Mouse (Mus musculus): Measurements from ENCODE around the gene Robo1. TPM values are rescaled to one million over a fixed set of nuclear protein-coding genes. Genes with fewer than 3 reads are reported as not detected.

Gene Robo1
- polyA plus RNA-seq, 1 experiment from 2014 or later = 41.4 TPM

GRCm38 (mm10) chr16:72633846-72634245 lies 325.7 kb downstream of the Robo1 start:
- no peak overlapping the region for H3K4me2 ChIP-seq (ENCODE audit: low read depth, low read length, severe bottlenecking)
- H3K27ac ChIP-seq (ENCODE audit: low read depth, low read length) = no peak overlapping the region
- ATAC-seq (replicated peaks; ENCODE audit: low FRiP score) (no peak), DNase-seq (ENCODE audit: low spot score) (no peak)
- no peaks in the 10 kb centered on the region for H3K36me3 ChIP-seq (ENCODE audit: control insufficient read depth, insufficient read depth, low read length)
- H3K4me1 ChIP-seq (replicated peaks; ENCODE audit: control insufficient read depth, insufficient read depth, low read length) = no peaks in the 10 kb centered on the region
- H3K4me3 ChIP-seq (ENCODE audit: low read depth, low read length) = no peak overlapping the region
- no peaks in the 10 kb centered on the region for H3K27me3 ChIP-seq (ENCODE audit: control insufficient read depth, insufficient read depth, low read length)
- 69% methylated on average over 7 of the region's 7 CpGs for WGBS
- H3K9ac ChIP-seq (ENCODE audit: low read length) = no peak overlapping the region
- no peaks in the 10 kb centered on the region for H3K9me3 ChIP-seq (ENCODE audit: control insufficient read depth, low read length)

GRCm38 (mm10) chr16:72639332-72639940 lies 331.3 kb downstream of the Robo1 start:
- WGBS = 84% methylated on average over 8 of the region's 8 CpGs

GRCm38 (mm10) chr16:72640932-72641811 lies 333.1 kb downstream of the Robo1 start:
- no peak for ATAC-seq (replicated peaks; ENCODE audit: low FRiP score)
- DNase-seq (ENCODE audit: low spot score) = no peak
- H3K9ac ChIP-seq (ENCODE audit: low read length) = no peak overlapping the region
- no peaks in the 10 kb centered on the region for H3K36me3 ChIP-seq (ENCODE audit: control insufficient read depth, insufficient read depth, low read length)
- 71% methylated on average over 9 of the region's 9 CpGs for WGBS
- H3K4me3 ChIP-seq (ENCODE audit: low read depth, low read length) = no peak overlapping the region
- H3K4me2 ChIP-seq (ENCODE audit: low read depth, low read length, severe bottlenecking) = no peak overlapping the region
- no peaks in the 10 kb centered on the region; the same call in 1 of the 2 replicates for H3K4me1 ChIP-seq (replicated peaks; ENCODE audit: control insufficient read depth, insufficient read depth, low read length)
- no peak overlapping the region for H3K27ac ChIP-seq (ENCODE audit: low read depth, low read length)
- no peaks in the 10 kb centered on the region for H3K9me3 ChIP-seq (ENCODE audit: control insufficient read depth, low read length)
- no peaks in the 10 kb centered on the region for H3K27me3 ChIP-seq (ENCODE audit: control insufficient read depth, insufficient read depth, low read length)

More at GRCm38 (mm10) chr16:72639332-72639940, 331.3 kb downstream of the Robo1 start:
- ATAC-seq (replicated peaks; ENCODE audit: low FRiP score) (no peak), DNase-seq (ENCODE audit: low spot score) (no peak)
- Histone ChIP-seq H3K36me3 (ENCODE audit: control insufficient read depth, insufficient read depth, low read length) (no peaks in the 10 kb centered on the region), H3K9me3 (ENCODE audit: control insufficient read depth, low read length) (no peaks in the 10 kb centered on the region), H3K4me2 (ENCODE audit: low read depth, low read length, severe bottlenecking) (no peak overlapping the region), H3K4me1 (replicated peaks; ENCODE audit: control insufficient read depth, insufficient read depth, low read length) (no peaks in the 10 kb centered on the region), H3K27me3 (ENCODE audit: control insufficient read depth, insufficient read depth, low read length) (no peaks in the 10 kb centered on the region), H3K27ac (ENCODE audit: low read depth, low read length) (no peak overlapping the region), H3K4me3 (ENCODE audit: low read depth, low read length) (no peak overlapping the region), H3K9ac (ENCODE audit: low read length) (no peak overlapping the region)

GRCm38 (mm10) chr16:72645890-72646289 lies 337.8 kb downstream of the Robo1 start:
- Histone ChIP-seq H3K36me3 (ENCODE audit: control insufficient read depth, insufficient read depth, low read length) (no peaks in the 10 kb centered on the region), H3K27me3 (ENCODE audit: control insufficient read depth, insufficient read depth, low read length) (no peaks in the 10 kb centered on the region), H3K4me3 (ENCODE audit: low read depth, low read length) (no peak overlapping the region), H3K27ac (ENCODE audit: low read depth, low read length) (no peak overlapping the region), H3K4me1 (replicated peaks; ENCODE audit: control insufficient read depth, insufficient read depth, low read length) (no peaks in the 10 kb centered on the region; the same call in 1 of the 2 replicates), H3K9ac (ENCODE audit: low read length) (no peak overlapping the region), H3K4me2 (ENCODE audit: low read depth, low read length, severe bottlenecking) (0 out of 2 replicates have a peak overlapping the region, but pooled peaks have one; percentile 11), H3K9me3 (ENCODE audit: control insufficient read depth, low read length) (no peaks in the 10 kb centered on the region)
- 49% methylated on average over 8 of the region's 8 CpGs for WGBS
- DNase-seq (ENCODE audit: low spot score) = no peak
- ATAC-seq (replicated peaks; ENCODE audit: low FRiP score) = no peak

GRCm38 (mm10) chr16:72649314-72649713 lies 341.2 kb downstream of the Robo1 start:
- no peak overlapping the region for H3K9ac ChIP-seq (ENCODE audit: low read length)
- peak; percentile 57 for DNase-seq (ENCODE audit: low spot score)
- H3K27me3 ChIP-seq (ENCODE audit: control insufficient read depth, insufficient read depth, low read length) = no peaks in the 10 kb centered on the region
- no peaks in the 10 kb centered on the region for H3K36me3 ChIP-seq (ENCODE audit: control insufficient read depth, insufficient read depth, low read length)
- H3K9me3 ChIP-seq (ENCODE audit: control insufficient read depth, low read length) = no peaks in the 10 kb centered on the region
- no peak overlapping the region for H3K4me2 ChIP-seq (ENCODE audit: low read depth, low read length, severe bottlenecking)
- peak; percentile 60 for ATAC-seq (replicated peaks; ENCODE audit: low FRiP score)
- H3K4me1 ChIP-seq (replicated peaks; ENCODE audit: control insufficient read depth, insufficient read depth, low read length) = no peaks in the 10 kb centered on the region; the same call in 1 of the 2 replicates
- no peak overlapping the region for H3K4me3 ChIP-seq (ENCODE audit: low read depth, low read length)
- WGBS = 43% methylated on average over 4 of the region's 4 CpGs
- no peak overlapping the region for H3K27ac ChIP-seq (ENCODE audit: low read depth, low read length)

- no peaks in the 10 kb centered on the region for H3K9me3 ChIP-seq (ENCODE audit: control insufficient read depth, low read length)
- 86% methylated on average over 9 of the region's 9 CpGs for WGBS
- H3K4me2 ChIP-seq (ENCODE audit: low read depth, low read length, severe bottlenecking) = no peak overlapping the region
- no peaks in the 10 kb centered on the region for H3K36me3 ChIP-seq (ENCODE audit: control insufficient read depth, insufficient read depth, low read length)
- no peak for DNase-seq (ENCODE audit: low spot score)
- no peak overlapping the region for H3K27ac ChIP-seq (ENCODE audit: low read depth, low read length)
- H3K9ac ChIP-seq (ENCODE audit: low read length) = no peak overlapping the region
- H3K27me3 ChIP-seq (ENCODE audit: control insufficient read depth, insufficient read depth, low read length) = no peaks in the 10 kb centered on the region
- no peak for ATAC-seq (replicated peaks; ENCODE audit: low FRiP score)
- no peak overlapping the region for H3K4me3 ChIP-seq (ENCODE audit: low read depth, low read length)
- H3K4me1 ChIP-seq (replicated peaks; ENCODE audit: control insufficient read depth, insufficient read depth, low read length) = no peaks in the 10 kb centered on the region
Measured at GRCm38 (mm10) chr16:72655411-72655810, 347.3 kb downstream of the Robo1 start.

GRCm38 (mm10) chr16:72662837-72663350 lies 354.8 kb downstream of the Robo1 start:
- H3K4me2 ChIP-seq (ENCODE audit: low read depth, low read length, severe bottlenecking) = peak overlapping the region; percentile 97
- DNase-seq (ENCODE audit: low spot score) = peak; percentile 90
- no peaks in the 10 kb centered on the region for H3K9me3 ChIP-seq (ENCODE audit: control insufficient read depth, low read length)
- H3K9ac ChIP-seq (ENCODE audit: low read length) = peak overlapping the region; percentile 81
- H3K36me3 ChIP-seq (ENCODE audit: control insufficient read depth, insufficient read depth, low read length) = no peaks in the 10 kb centered on the region
- no peaks in the 10 kb centered on the region for H3K27me3 ChIP-seq (ENCODE audit: control insufficient read depth, insufficient read depth, low read length)
- peak overlapping the region; percentile 76 for H3K4me3 ChIP-seq (ENCODE audit: low read depth, low read length)
- ATAC-seq (replicated peaks; ENCODE audit: low FRiP score) = peak; percentile 92
- no peaks in the 10 kb centered on the region for H3K4me1 ChIP-seq (replicated peaks; ENCODE audit: control insufficient read depth, insufficient read depth, low read length)
- WGBS = 0% methylated on average over 26 of the region's 26 CpGs
- peak overlapping the region; percentile 74; the same call in 1 of the 2 replicates for H3K27ac ChIP-seq (ENCODE audit: low read depth, low read length)

GRCm38 (mm10) chr16:72663351-72664232 lies 355.5 kb downstream of the Robo1 start:
- Histone ChIP-seq H3K36me3 (ENCODE audit: control insufficient read depth, insufficient read depth, low read length) (no peaks in the 10 kb centered on the region), H3K27me3 (ENCODE audit: control insufficient read depth, insufficient read depth, low read length) (no peaks in the 10 kb centered on the region)
- under 1% methylated on average over 51 of the region's 55 CpGs for WGBS

More at GRCm38 (mm10) chr16:72663351-72664232, 355.5 kb downstream of the Robo1 start:
- peak overlapping the region; percentile 97 for H3K4me2 ChIP-seq (ENCODE audit: low read depth, low read length, severe bottlenecking)
- no peaks in the 10 kb centered on the region for H3K4me1 ChIP-seq (replicated peaks; ENCODE audit: control insufficient read depth, insufficient read depth, low read length)
- H3K9ac ChIP-seq (ENCODE audit: low read length) = peak overlapping the region; percentile 81
- peak overlapping the region; percentile 76 for H3K4me3 ChIP-seq (ENCODE audit: low read depth, low read length)
- peak overlapping the region; percentile 74; the same call in 1 of the 2 replicates for H3K27ac ChIP-seq (ENCODE audit: low read depth, low read length)
- H3K9me3 ChIP-seq (ENCODE audit: control insufficient read depth, low read length) = no peaks in the 10 kb centered on the region
- ATAC-seq (replicated peaks; ENCODE audit: low FRiP score) (peak; percentile 74), DNase-seq (ENCODE audit: low spot score) (peak; percentile 72)

Measured in forebrain, embryonic 11.5 days (tissue).